Comparison of ENCODE assay signal across 8 mouse cellular contexts in the genomic region with DNA sequence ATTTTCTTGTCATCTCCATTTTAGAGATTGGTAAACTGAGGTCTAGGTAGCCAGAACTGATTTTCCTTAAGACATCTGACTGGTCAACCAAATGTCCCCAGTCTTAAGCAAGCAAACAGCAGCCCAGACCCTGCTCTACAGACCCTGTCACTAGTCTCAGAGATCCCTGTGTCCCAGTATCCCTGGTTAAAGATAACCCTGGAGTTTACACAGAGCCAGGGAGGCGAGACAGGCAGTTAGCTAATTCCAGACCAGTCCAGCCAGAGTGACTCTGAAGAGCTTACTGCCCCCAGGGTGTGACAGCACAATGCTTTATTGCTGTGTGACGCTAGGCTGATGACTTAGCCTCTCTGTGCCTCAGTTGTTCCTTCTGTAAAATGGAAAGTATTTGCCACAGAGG. TPM values are rescaled to one million over a fixed set of nuclear protein-coding genes. Genes with fewer than 3 reads are reported as not detected.
DNase-seq lines count a peak whose midpoint lies in the region; ATAC-seq lines count a peak whose summit lies in the region.

Fxyd1 (minus strand) TSS at position 129 of the 400 bp plus-strand sequence.

- DNase-seq in midbrain, embryonic 14.5 days: no peak
- DNase-seq in gastrocnemius, postnatal 10 days: no peak
- DNase-seq in natural killer cell, adult 2 months (ENCODE audit: low spot score in 2 of 2): no peak
- no peak for DNase-seq in testis, postnatal 14 days (ENCODE audit: low spot score)
- DNase-seq in kidney, postnatal 4 days: no peak

- no peak for ATAC-seq in midbrain, embryonic 16.5 days
- no peak for ATAC-seq in midbrain, embryonic 14.5 days (ENCODE audit: low FRiP score, low TSS enrichment)
- ATAC-seq in hindbrain, embryonic 13.5 days (ENCODE audit: low FRiP score): no peak
- 0 out of 2 replicates have a peak, but pooled peaks have one; percentile 14 for ATAC-seq in liver, embryonic 15.5 days (ENCODE audit: insufficient read depth)

- no peak within 1 kb of the TSS for H3K9ac ChIP-seq in midbrain, embryonic 16.5 days (ENCODE audit: low read depth, low read length)
- H3K9ac ChIP-seq in midbrain, embryonic 14.5 days (replicated peaks; ENCODE audit: low read length): no peak within 1 kb of the TSS
- H3K9ac ChIP-seq in hindbrain, embryonic 13.5 days: no peak within 1 kb of the TSS
- H3K9ac ChIP-seq in liver, embryonic 15.5 days: no peak within 1 kb of the TSS

- H3K4me1 ChIP-seq in midbrain, embryonic 16.5 days (ENCODE audit: control insufficient read depth, insufficient read depth, low read length): peaks cover 10% of the 10 kb centered on the region; the same call in 1 of the 2 replicates
- 0 out of 2 replicates have a peak, but pooled peaks cover 3% of the 10 kb centered on the region for H3K4me1 ChIP-seq in midbrain, embryonic 14.5 days (ENCODE audit: control insufficient read depth, insufficient read depth, low read length)
- peaks cover 27% of the 10 kb centered on the region for H3K4me1 ChIP-seq in hindbrain, embryonic 13.5 days (replicated peaks)
- peaks cover 28% of the 10 kb centered on the region for H3K4me1 ChIP-seq in liver, embryonic 15.5 days (replicated peaks)

- no peak within 1 kb of the TSS for H3K4me3 ChIP-seq in midbrain, embryonic 16.5 days (ENCODE audit: low read depth, low read length)
- no peak within 1 kb of the TSS for H3K4me3 ChIP-seq in midbrain, embryonic 14.5 days (replicated peaks; ENCODE audit: low read depth, low read length)
- no peak within 1 kb of the TSS for H3K4me3 ChIP-seq in hindbrain, embryonic 13.5 days
- no peak within 1 kb of the TSS for H3K4me3 ChIP-seq in liver, embryonic 15.5 days (replicated peaks)

- peaks cover 17% of the 10 kb centered on the region for H3K27me3 ChIP-seq in midbrain, embryonic 16.5 days (ENCODE audit: control insufficient read depth, insufficient read depth, low read depth, low read length)
- H3K27me3 ChIP-seq in midbrain, embryonic 14.5 days (ENCODE audit: control insufficient read depth, insufficient read depth, low read length): peaks cover 21% of the 10 kb centered on the region
- H3K27me3 ChIP-seq in hindbrain, embryonic 13.5 days: peaks cover 32% of the 10 kb centered on the region
- H3K27me3 ChIP-seq in liver, embryonic 15.5 days: peaks cover 20% of the 10 kb centered on the region

- no peak within 1 kb of the TSS for H3K27ac ChIP-seq in midbrain, embryonic 16.5 days (ENCODE audit: low read length)
- H3K27ac ChIP-seq in midbrain, embryonic 14.5 days (replicated peaks; ENCODE audit: low read depth, low read length): no peak within 1 kb of the TSS
- H3K27ac ChIP-seq in hindbrain, embryonic 13.5 days: no peak within 1 kb of the TSS
- H3K27ac ChIP-seq in liver, embryonic 15.5 days (replicated peaks): peak within 1 kb of the TSS; percentile 78

- H3K9me3 ChIP-seq in midbrain, embryonic 16.5 days (replicated peaks; ENCODE audit: control insufficient read depth, low read length, poor library complexity, severe bottlenecking): no peaks in the 10 kb centered on the region
- H3K9me3 ChIP-seq in midbrain, embryonic 14.5 days (ENCODE audit: control insufficient read depth, low read length): no peaks in the 10 kb centered on the region
- H3K9me3 ChIP-seq in hindbrain, embryonic 13.5 days: no peaks in the 10 kb centered on the region
- no peaks in the 10 kb centered on the region for H3K9me3 ChIP-seq in liver, embryonic 15.5 days (replicated peaks)

- 80% methylated on average over 2 of the region's 2 CpGs for WGBS in midbrain, embryonic 16.5 days
- WGBS in midbrain, embryonic 14.5 days: 71% methylated on average over 2 of the region's 2 CpGs
- 87% methylated on average over 2 of the region's 2 CpGs for WGBS in hindbrain, embryonic 13.5 days
- WGBS in liver, embryonic 15.5 days (ENCODE audit: insufficient replicate concordance): 50% methylated on average over 2 of the region's 2 CpGs

- H3K36me3 ChIP-seq in midbrain, embryonic 16.5 days (ENCODE audit: control insufficient read depth, insufficient read depth, low read length): no peaks in the 10 kb centered on the region
- no peaks in the 10 kb centered on the region for H3K36me3 ChIP-seq in midbrain, embryonic 14.5 days (ENCODE audit: control insufficient read depth, insufficient read depth, low read length)
- no peaks in the 10 kb centered on the region for H3K36me3 ChIP-seq in hindbrain, embryonic 13.5 days
- no peaks in the 10 kb centered on the region for H3K36me3 ChIP-seq in liver, embryonic 15.5 days (replicated peaks)

- no peak within 1 kb of the TSS for H3K4me2 ChIP-seq in midbrain, embryonic 16.5 days (ENCODE audit: low read length)
- H3K4me2 ChIP-seq in midbrain, embryonic 14.5 days (ENCODE audit: low read length): no peak within 1 kb of the TSS
- H3K4me2 ChIP-seq in hindbrain, embryonic 13.5 days: no peak within 1 kb of the TSS
- H3K4me2 ChIP-seq in liver, embryonic 15.5 days: 0 out of 2 replicates have a peak within 1 kb of the TSS, but pooled peaks have one; percentile 41

RNA-seq across cellular contexts. Expression of gene Fxyd1, which starts in this region (rescaled TPM):
- 11.2 and 17.3 TPM in 2 replicates for polyA plus RNA-seq in midbrain, embryonic 16.5 days (2015; fragmentation: Nextera tagmentation; extraction: Ambion mirVana)
- polyA plus RNA-seq in midbrain, embryonic 14.5 days (2014; fragmentation: Nextera tagmentation; extraction: Ambion mirVana): 2.8 and 9.0 TPM in 2 replicates
- 1,000 to 10,000 TPM; 1,112 to 1,150 TPM for total RNA-seq in gastrocnemius, postnatal 10 days (2021)
- polyA plus RNA-seq in hindbrain, embryonic 13.5 days (2015; fragmentation: Nextera tagmentation; extraction: Ambion mirVana): 27.3 and 30.6 TPM in 2 replicates
- 88.6 and 99.1 TPM in 2 replicates for polyA plus RNA-seq in liver, embryonic 15.5 days (2015; fragmentation: Nextera tagmentation; extraction: Ambion mirVana)
